Mouse (Mus musculus): ENCODE data around the gene Olfr76. TPM values are rescaled to one million over a fixed set of nuclear protein-coding genes. Genes with fewer than 3 reads are reported as not detected.
"Not testable (repeated sequence)": the region's sequence is repeated elsewhere in the genome, so short reads cannot be mapped to it uniquely, and the experiment has no call there.

Gene Olfr76
- not detected in 2 replicates for polyA plus RNA-seq (2014; fragmentation: Nextera tagmentation; extraction: Ambion mirVana)

DNA sequence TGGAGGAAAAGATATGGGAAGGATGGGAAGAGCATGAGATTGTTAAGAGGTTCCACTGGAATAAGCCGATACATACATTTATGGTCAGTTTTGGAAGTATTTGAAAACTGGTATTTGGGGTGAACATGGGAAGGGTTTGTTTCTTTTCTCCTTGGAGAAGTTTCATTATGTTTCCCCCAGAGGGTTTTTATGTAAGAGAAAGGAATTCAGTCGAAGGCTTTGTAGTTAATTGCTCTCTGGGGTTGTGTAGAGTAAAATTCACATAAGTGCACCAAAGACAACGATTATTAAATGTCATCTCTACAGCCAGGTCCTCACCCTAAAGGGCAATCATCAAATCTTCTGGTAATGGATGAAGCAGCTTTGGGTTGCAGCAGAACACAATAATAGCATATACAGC lies at the start of gene Olfr76:
Olfr76 (minus strand) TSS at position 101 of the 400 bp plus-strand sequence.
- Histone ChIP-seq H3K27ac (ENCODE audit: low read depth, low read length) (no peak within 1 kb of the TSS), H3K4me2 (replicated peaks; ENCODE audit: low read depth, low read length) (no peak within 1 kb of the TSS), H3K27me3 (ENCODE audit: control insufficient read depth, insufficient read depth, low read length) (no peaks in the 10 kb centered on the region), H3K4me1 (ENCODE audit: control insufficient read depth, insufficient read depth, low read length) (no peaks in the 10 kb centered on the region), H3K9ac (ENCODE audit: low read depth, low read length) (no peak within 1 kb of the TSS), H3K36me3 (ENCODE audit: control insufficient read depth, insufficient read depth, low read length) (no peaks in the 10 kb centered on the region), H3K4me3 (ENCODE audit: low read length) (no peak within 1 kb of the TSS), H3K9me3 (ENCODE audit: control insufficient read depth, low read length) (no peaks in the 10 kb centered on the region)
- ATAC-seq (ENCODE audit: low FRiP score, low TSS enrichment): no peak
- 79% methylated on average over 3 of the region's 3 CpGs for whole genome bisulfite sequencing

DNA sequence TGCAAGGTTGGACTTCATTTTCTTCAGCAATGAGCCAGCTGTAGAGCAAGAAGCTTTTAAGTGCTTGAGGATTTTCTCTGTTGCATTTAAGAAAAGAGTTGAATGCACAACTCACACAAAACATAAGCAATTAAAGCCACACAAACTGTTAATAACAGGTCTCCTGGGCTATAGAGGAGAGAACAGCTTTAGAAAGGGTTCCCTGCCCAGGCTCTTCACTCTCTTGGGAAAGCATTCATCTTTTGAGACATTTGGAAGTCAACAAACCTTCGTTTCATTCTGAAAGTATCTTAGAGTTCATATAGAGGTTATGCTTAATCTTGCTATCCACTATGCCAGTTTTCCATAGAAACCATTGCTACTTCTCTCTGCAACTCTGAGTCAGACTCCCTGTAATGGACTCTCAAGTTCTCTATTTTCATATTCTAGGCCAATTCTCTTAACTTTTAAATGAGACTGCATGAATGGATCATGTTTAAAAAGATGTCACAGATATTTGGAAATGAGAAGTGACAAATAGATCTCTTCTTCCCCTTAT lies 47.1 kb upstream of the Olfr76 start, which contains the start of gene Olfr1555-ps1:
Olfr1555-ps1 (minus strand) TSS at position 51 of the 538 bp plus-strand sequence.
- H3K4me3 ChIP-seq (ENCODE audit: low read length): not testable (repeated sequence)

DNA sequence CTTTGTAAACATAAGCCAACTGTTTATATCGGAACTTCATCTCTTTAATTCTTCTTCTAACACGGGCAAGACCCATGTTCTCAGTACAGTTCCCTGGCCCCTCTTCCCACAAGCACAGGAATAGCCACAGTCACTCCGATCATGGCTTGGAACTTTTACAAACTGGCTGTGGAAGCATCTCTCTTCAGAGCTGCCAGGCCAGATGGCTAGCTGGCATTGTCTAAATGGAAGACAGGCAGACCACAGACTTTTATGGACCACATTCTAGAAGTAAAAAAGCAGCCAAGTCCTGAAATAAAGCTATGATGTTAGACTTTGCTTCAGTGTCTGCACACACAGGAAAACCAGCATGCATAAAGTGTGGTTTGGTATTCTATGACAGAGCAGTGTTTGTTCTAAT lies 22.4 kb upstream of the Olfr76 start:
- ATAC-seq (ENCODE audit: low FRiP score, low TSS enrichment): no peak
- no peaks in the 10 kb centered on the region for H3K9me3 ChIP-seq (ENCODE audit: control insufficient read depth, low read length)
- H3K9ac ChIP-seq (ENCODE audit: low read depth, low read length): no peak overlapping the region
- no peak overlapping the region for H3K4me2 ChIP-seq (replicated peaks; ENCODE audit: low read depth, low read length)
- no peak overlapping the region for H3K27ac ChIP-seq (ENCODE audit: low read depth, low read length)
- H3K36me3 ChIP-seq (ENCODE audit: control insufficient read depth, insufficient read depth, low read length): no peaks in the 10 kb centered on the region
- no peaks in the 10 kb centered on the region for H3K27me3 ChIP-seq (ENCODE audit: control insufficient read depth, insufficient read depth, low read length)
- WGBS: 94% methylated on average over 3 of the region's 3 CpGs
- H3K4me3 ChIP-seq (ENCODE audit: low read length): no peak overlapping the region
- H3K4me1 ChIP-seq (ENCODE audit: control insufficient read depth, insufficient read depth, low read length): no peaks in the 10 kb centered on the region

More for the DNA sequence above, 47.1 kb upstream of the Olfr76 start, which contains the start of gene Olfr1555-ps1:
- H3K9me3 ChIP-seq (ENCODE audit: control insufficient read depth, low read length); ATAC-seq (ENCODE audit: low FRiP score, low TSS enrichment); H3K27ac ChIP-seq (ENCODE audit: low read depth, low read length); H3K4me2 ChIP-seq (replicated peaks; ENCODE audit: low read depth, low read length); H3K36me3 ChIP-seq (ENCODE audit: control insufficient read depth, insufficient read depth, low read length); H3K9ac ChIP-seq (ENCODE audit: low read depth, low read length); H3K27me3 ChIP-seq (ENCODE audit: control insufficient read depth, insufficient read depth, low read length); H3K4me1 ChIP-seq (ENCODE audit: control insufficient read depth, insufficient read depth, low read length): not testable (repeated sequence)
- WGBS: 48% methylated on average over 1 of the region's 1 CpGs

DNA sequence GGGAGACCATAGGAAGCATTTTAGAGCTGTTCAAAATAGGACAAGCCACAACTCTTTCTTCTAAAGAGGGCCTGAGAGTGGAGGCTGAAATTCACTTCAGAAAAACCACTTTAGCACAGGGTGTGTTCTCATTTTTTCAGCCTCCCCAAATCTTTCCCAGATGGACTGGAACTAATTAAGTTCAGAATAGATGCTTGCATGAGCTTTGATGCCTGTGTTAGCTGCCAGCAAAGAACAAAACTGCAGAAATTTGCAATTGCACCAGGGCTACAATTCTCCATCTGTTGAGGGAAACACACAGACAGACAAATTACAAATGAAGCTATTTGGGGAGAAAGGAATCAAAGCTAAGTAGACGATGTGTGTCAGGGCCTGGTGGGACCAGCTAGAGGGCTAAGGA lies 20.4 kb upstream of the Olfr76 start:
- no peak overlapping the region for H3K4me2 ChIP-seq (replicated peaks; ENCODE audit: low read depth, low read length)

DNA sequence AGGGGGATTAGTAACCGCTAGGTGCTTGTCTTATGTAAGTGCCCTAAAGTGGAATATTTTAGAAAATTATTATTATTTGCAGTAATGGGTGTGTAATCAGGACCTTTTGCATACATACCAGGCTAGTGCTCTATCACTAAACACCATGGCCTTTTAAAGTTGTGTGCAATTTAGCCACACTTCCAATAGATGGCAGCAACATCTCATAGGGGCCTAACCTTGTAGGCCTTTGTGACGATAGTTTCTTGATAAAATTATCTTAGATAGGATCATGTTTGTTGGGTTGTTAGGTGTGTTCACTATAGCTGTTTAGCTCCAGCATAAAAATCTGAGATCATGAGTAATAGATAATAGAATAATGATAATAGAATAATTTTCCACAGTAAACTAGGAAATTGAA lies 11.3 kb upstream of the Olfr76 start:
- no peak for ATAC-seq (ENCODE audit: low FRiP score, low TSS enrichment)
- Histone ChIP-seq H3K4me2 (replicated peaks; ENCODE audit: low read depth, low read length) (no peak overlapping the region), H3K4me1 (ENCODE audit: control insufficient read depth, insufficient read depth, low read length) (no peaks in the 10 kb centered on the region), H3K36me3 (ENCODE audit: control insufficient read depth, insufficient read depth, low read length) (no peaks in the 10 kb centered on the region), H3K4me3 (ENCODE audit: low read length) (no peak overlapping the region), H3K9me3 (ENCODE audit: control insufficient read depth, low read length) (no peaks in the 10 kb centered on the region), H3K27ac (ENCODE audit: low read depth, low read length) (no peak overlapping the region), H3K27me3 (ENCODE audit: control insufficient read depth, insufficient read depth, low read length) (no peaks in the 10 kb centered on the region), H3K9ac (ENCODE audit: low read depth, low read length) (no peak overlapping the region)
- 33% methylated on average over 2 of the region's 2 CpGs for WGBS

More for the DNA sequence above, 20.4 kb upstream of the Olfr76 start:
- Histone ChIP-seq H3K27ac (ENCODE audit: low read depth, low read length) (no peak overlapping the region), H3K36me3 (ENCODE audit: control insufficient read depth, insufficient read depth, low read length) (no peaks in the 10 kb centered on the region), H3K4me3 (ENCODE audit: low read length) (no peak overlapping the region), H3K4me1 (ENCODE audit: control insufficient read depth, insufficient read depth, low read length) (no peaks in the 10 kb centered on the region), H3K27me3 (ENCODE audit: control insufficient read depth, insufficient read depth, low read length) (no peaks in the 10 kb centered on the region), H3K9ac (ENCODE audit: low read depth, low read length) (no peak overlapping the region), H3K9me3 (ENCODE audit: control insufficient read depth, low read length) (no peaks in the 10 kb centered on the region)
- 67% methylated on average over 1 of the region's 1 CpGs for WGBS
- ATAC-seq (ENCODE audit: low FRiP score, low TSS enrichment): no peak

DNA sequence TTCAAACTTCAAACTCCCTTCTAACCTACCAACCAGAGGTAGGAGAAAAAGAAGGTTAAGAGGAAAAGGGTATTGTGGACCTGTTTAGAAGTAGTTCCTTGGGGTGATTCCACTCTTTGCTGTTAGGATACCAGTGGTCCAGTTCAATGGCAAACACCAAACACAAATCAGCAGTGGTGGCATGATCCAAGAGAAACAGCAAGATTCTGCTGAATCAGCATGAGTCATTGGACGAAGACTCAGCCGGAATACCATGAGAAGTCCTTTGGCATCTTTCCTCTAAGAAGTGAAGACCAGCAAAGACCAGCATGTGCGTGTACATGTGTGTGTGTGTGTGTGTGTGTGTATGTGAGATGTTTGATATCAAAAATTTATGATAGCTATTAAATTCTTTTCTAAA lies 6.5 kb downstream of the Olfr76 start:
- H3K4me1 ChIP-seq (ENCODE audit: control insufficient read depth, insufficient read depth, low read length): no peaks in the 10 kb centered on the region

DNA sequence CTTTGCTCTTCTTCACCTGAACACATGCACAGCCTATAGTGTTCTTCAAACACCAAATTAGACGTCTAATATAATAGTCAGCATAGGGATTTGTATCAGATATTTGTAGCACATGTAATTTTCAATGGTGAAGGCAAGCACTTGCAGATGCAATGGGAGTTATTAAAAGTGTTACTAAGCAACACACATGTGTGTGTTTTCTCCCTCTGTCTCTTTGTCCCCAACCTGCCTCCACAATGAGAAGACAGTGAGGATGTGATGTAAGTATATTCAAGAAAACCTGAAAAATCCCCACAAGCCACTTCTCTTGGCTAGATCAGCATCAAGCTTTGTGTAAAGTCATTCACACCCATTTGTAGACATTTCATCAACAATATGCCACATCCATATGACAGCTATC lies 7.2 kb downstream of the Olfr76 start, which contains the start of gene Olfr1428:
Olfr1428 (minus strand) TSS at position 101 of the 400 bp plus-strand sequence.
- Histone ChIP-seq H3K4me2 (replicated peaks; ENCODE audit: low read depth, low read length) (no peak within 1 kb of the TSS), H3K36me3 (ENCODE audit: control insufficient read depth, insufficient read depth, low read length) (no peaks in the 10 kb centered on the region), H3K4me3 (ENCODE audit: low read length) (no peak within 1 kb of the TSS), H3K27me3 (ENCODE audit: control insufficient read depth, insufficient read depth, low read length) (no peaks in the 10 kb centered on the region), H3K9ac (ENCODE audit: low read depth, low read length) (no peak within 1 kb of the TSS), H3K4me1 (ENCODE audit: control insufficient read depth, insufficient read depth, low read length) (no peaks in the 10 kb centered on the region), H3K27ac (ENCODE audit: low read depth, low read length) (no peak within 1 kb of the TSS), H3K9me3 (ENCODE audit: control insufficient read depth, low read length) (no peaks in the 10 kb centered on the region)
- ATAC-seq (ENCODE audit: low FRiP score, low TSS enrichment): no peak
- WGBS: 81% methylated on average over 1 of the region's 1 CpGs

More for the DNA sequence above, 6.5 kb downstream of the Olfr76 start:
- Histone ChIP-seq H3K36me3 (ENCODE audit: control insufficient read depth, insufficient read depth, low read length) (no peaks in the 10 kb centered on the region), H3K9me3 (ENCODE audit: control insufficient read depth, low read length) (no peaks in the 10 kb centered on the region), H3K27ac (ENCODE audit: low read depth, low read length) (no peak overlapping the region), H3K9ac (ENCODE audit: low read depth, low read length) (no peak overlapping the region), H3K4me2 (replicated peaks; ENCODE audit: low read depth, low read length) (no peak overlapping the region), H3K4me3 (ENCODE audit: low read length) (no peak overlapping the region), H3K27me3 (ENCODE audit: control insufficient read depth, insufficient read depth, low read length) (no peaks in the 10 kb centered on the region)
- 88% methylated on average over 3 of the region's 3 CpGs for WGBS
- ATAC-seq (ENCODE audit: low FRiP score, low TSS enrichment): no peak

DNA sequence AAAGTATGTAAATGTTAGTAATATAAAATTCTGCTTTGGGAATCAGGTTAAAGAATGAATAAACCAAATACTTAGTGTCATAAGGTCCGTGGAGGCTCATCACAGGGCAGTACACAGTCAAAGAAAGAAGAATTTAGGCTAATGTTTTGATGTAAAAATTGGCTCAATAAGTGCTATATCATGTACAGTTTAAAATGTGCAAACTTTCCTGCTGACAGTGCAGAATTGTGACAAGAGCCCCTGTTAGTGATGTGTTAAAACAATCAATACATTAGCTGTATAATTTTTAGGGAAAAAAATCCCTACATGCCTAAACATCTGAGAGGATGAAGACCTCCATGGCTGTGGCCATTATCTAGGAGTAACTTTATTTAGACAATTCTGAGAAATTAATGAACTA lies 9.2 kb downstream of the Olfr76 start:
- WGBS: 73% methylated on average over 1 of the region's 1 CpGs
- no peaks in the 10 kb centered on the region for H3K4me1 ChIP-seq (ENCODE audit: control insufficient read depth, insufficient read depth, low read length)
- no peak overlapping the region for H3K4me3 ChIP-seq (ENCODE audit: low read length)
- no peaks in the 10 kb centered on the region for H3K9me3 ChIP-seq (ENCODE audit: control insufficient read depth, low read length)
- H3K27me3 ChIP-seq (ENCODE audit: control insufficient read depth, insufficient read depth, low read length): no peaks in the 10 kb centered on the region
- no peak overlapping the region for H3K27ac ChIP-seq (ENCODE audit: low read depth, low read length)
- H3K36me3 ChIP-seq (ENCODE audit: control insufficient read depth, insufficient read depth, low read length): no peaks in the 10 kb centered on the region
- no peak for ATAC-seq (ENCODE audit: low FRiP score, low TSS enrichment)
- H3K4me2 ChIP-seq (replicated peaks; ENCODE audit: low read depth, low read length): no peak overlapping the region
- no peak overlapping the region for H3K9ac ChIP-seq (ENCODE audit: low read depth, low read length)

DNA sequence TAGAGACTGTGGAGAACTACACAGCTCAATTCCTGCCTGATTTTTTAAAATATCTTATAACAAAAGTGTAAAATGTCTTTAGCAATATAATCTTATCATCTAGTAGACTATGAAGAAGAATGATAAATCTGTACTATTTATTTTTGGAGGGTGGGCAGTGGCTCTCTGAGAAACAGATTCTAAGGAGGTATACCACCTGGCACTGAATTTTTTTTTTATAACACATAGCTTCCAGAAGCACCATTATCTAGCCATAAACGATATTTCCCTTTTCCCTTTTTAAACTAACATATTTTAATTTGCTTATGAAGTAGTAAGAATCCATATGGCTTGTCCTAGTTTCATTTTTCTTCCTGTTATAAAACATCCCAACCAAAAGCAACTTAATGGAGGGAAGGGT lies 18.5 kb downstream of the Olfr76 start:
- ATAC-seq (ENCODE audit: low FRiP score, low TSS enrichment): no peak
- H3K9ac ChIP-seq (ENCODE audit: low read depth, low read length): no peak overlapping the region
- WGBS: 76% methylated on average over 1 of the region's 1 CpGs

More for the DNA sequence above, 18.5 kb downstream of the Olfr76 start:
- no peak overlapping the region for H3K4me3 ChIP-seq (ENCODE audit: low read length)
- no peaks in the 10 kb centered on the region for H3K4me1 ChIP-seq (ENCODE audit: control insufficient read depth, insufficient read depth, low read length)
- no peaks in the 10 kb centered on the region for H3K27me3 ChIP-seq (ENCODE audit: control insufficient read depth, insufficient read depth, low read length)
- no peaks in the 10 kb centered on the region for H3K36me3 ChIP-seq (ENCODE audit: control insufficient read depth, insufficient read depth, low read length)
- H3K4me2 ChIP-seq (replicated peaks; ENCODE audit: low read depth, low read length): no peak overlapping the region
- no peak overlapping the region for H3K27ac ChIP-seq (ENCODE audit: low read depth, low read length)
- no peaks in the 10 kb centered on the region for H3K9me3 ChIP-seq (ENCODE audit: control insufficient read depth, low read length)
